Mouse (Mus musculus) forebrain, embryonic 13.5 days (tissue): ENCODE results near the gene Ap1g1. TPM values are rescaled to one million over a fixed set of nuclear protein-coding genes. Genes with fewer than 3 reads are reported as not detected.
A peak's percentile ranks its signal among the peaks of the same experiment; 100 is the strongest.

ENCODE experiments used
- ATAC-seq: fragments of 200-750 bp; cut with Nextera tagmentation; 2 replicates; pipeline ENCODE4 v1.8.0; 2017
- H3K27ac ChIP-seq: fragments of 300-500 bp; sonication (generic); 2 replicates; pipeline ENCODE4 v1.5.1; 2015; ENCODE audit warnings: inconsistent platforms, mild to moderate bottlenecking, moderate library complexity
- H3K27me3 ChIP-seq: fragments of 300-500 bp; sonication (generic); 2 replicates; pipeline ENCODE4 v1.6.1; 2015; ENCODE audit warnings: mild to moderate bottlenecking, inconsistent platforms
- H3K36me3 ChIP-seq: fragments of 300-500 bp; sonication (generic); 2 replicates; pipeline ENCODE4 v1.6.1; 2015; ENCODE audit warnings: mild to moderate bottlenecking, inconsistent platforms; ENCODE audit not compliant: poor library complexity, severe bottlenecking
- H3K4me1 ChIP-seq: fragments of 300-500 bp; sonication (generic); 2 replicates; pipeline ENCODE4 v1.6.1; 2015; ENCODE audit warnings: inconsistent platforms
- H3K4me2 ChIP-seq: fragments of 300-500 bp; sonication (generic); 2 replicates; pipeline ENCODE4 v1.6.1; 2015; ENCODE audit warnings: inconsistent platforms, mild to moderate bottlenecking, moderate library complexity
- H3K4me3 ChIP-seq: fragments of 300-500 bp; sonication (generic); 2 replicates; pipeline ENCODE4 v1.5.1; 2015; ENCODE audit warnings: mild to moderate bottlenecking, inconsistent platforms
- H3K9ac ChIP-seq: fragments of 300-500 bp; sonication (generic); 2 replicates; pipeline ENCODE4 v1.6.1; 2015; ENCODE audit warnings: mild to moderate bottlenecking, inconsistent platforms
- H3K9me3 ChIP-seq: fragments of 300-500 bp; sonication (generic); replicated peaks from 2 replicates; pipeline ENCODE4 v1.6.1; 2016; ENCODE audit warnings: inconsistent platforms
- WGBS: fragments of 180-500 bp; shearing (Covaris S2); methylation state at CpG from one replicate; pipeline ENCODE4 v1.1.7; 2015; 5-methylcytosine and 5-hydroxymethylcytosine counted together
- polyA plus RNA-seq: library from polyadenylated mRNA; unstranded; fragments of >200 nt; fragmentation: Nextera tagmentation; extraction: Ambion mirVana; gene quantifications from 2 replicates; pipeline ENCODE4 v1.2.1, GENCODE M21; 2015

The Ap1g1 gene
- polyA plus RNA-seq, 1 experiment from 2014 or later = 45.7 TPM

DNA sequence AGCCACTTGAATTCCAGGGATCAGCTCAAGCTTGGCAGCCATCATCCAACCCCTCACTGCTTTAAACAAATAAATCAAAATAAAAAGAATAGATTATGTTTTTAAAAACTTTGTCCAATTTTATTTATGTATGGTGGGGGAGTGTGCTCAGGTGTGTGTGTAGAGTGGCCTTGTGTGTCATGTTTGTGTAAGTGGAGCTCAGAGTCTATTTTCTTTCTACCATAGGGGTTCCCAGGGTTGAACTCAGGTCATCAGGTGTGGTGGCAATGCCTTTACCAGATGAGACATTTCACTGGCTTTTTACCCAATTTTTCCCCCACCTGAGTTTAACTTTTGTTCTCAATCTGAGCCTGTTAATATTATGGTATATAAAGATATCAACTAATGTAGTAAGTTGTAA, 20.4 kb downstream of the Ap1g1 start:
- ATAC-seq = no peak
- Histone ChIP-seq H3K36me3 (peaks cover 6% of the 10 kb centered on the region), H3K4me1 (no peaks in the 10 kb centered on the region)

GRCm38 (mm10) chr8:109799245-109799644, 20.9 kb downstream of the Ap1g1 start:
- no peak overlapping the region for H3K4me2 ChIP-seq
- no peaks in the 10 kb centered on the region for H3K4me1 ChIP-seq
- no peaks in the 10 kb centered on the region for H3K9me3 ChIP-seq
- H3K4me3 ChIP-seq = no peak overlapping the region
- H3K36me3 ChIP-seq = peaks cover 9% of the 10 kb centered on the region
- no peaks in the 10 kb centered on the region for H3K27me3 ChIP-seq
- no peak overlapping the region for H3K27ac ChIP-seq
- no peak overlapping the region for H3K9ac ChIP-seq
- ATAC-seq = no peak
- 86% methylated on average over 4 of the region's 4 CpGs for WGBS

More for the DNA sequence above, 20.4 kb downstream of the Ap1g1 start:
- Histone ChIP-seq H3K9me3 (no peaks in the 10 kb centered on the region), H3K9ac (no peak overlapping the region), H3K27me3 (no peaks in the 10 kb centered on the region), H3K27ac (no peak overlapping the region), H3K4me3 (no peak overlapping the region), H3K4me2 (no peak overlapping the region)

- Histone ChIP-seq H3K9ac (no peak overlapping the region), H3K27me3 (no peaks in the 10 kb centered on the region), H3K4me2 (no peak overlapping the region), H3K27ac (no peak overlapping the region), H3K9me3 (no peaks in the 10 kb centered on the region), H3K4me3 (no peak overlapping the region), H3K4me1 (no peaks in the 10 kb centered on the region), H3K36me3 (peaks cover 13% of the 10 kb centered on the region)
- WGBS = 90% methylated on average over 2 of the region's 2 CpGs
- ATAC-seq = no peak
Observed at GRCm38 (mm10) chr8:109800325-109800724, 22.0 kb downstream of the Ap1g1 start.

DNA sequence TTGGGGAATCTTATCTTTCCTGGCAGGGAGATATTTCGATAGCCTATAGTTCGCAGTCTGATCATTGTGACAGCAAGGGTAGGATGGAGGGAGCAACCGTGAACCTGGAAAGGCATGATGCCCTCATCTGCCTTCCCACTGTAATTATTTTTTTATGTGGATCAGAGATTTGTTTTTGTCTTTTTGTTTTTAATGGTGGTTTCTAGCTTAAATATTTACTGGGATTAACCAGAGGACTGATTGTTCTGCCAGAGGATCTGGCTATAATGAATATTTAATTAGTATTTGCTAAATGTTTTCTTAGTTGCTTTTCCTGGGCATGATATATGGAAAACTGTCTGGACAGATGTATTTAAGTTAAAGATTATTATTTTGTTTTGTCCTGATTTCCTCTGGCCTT, 24.9 kb downstream of the Ap1g1 start:
- ATAC-seq = no peak
- Histone ChIP-seq H3K27ac (no peak overlapping the region; the same call in 1 of the 2 replicates), H3K27me3 (no peaks in the 10 kb centered on the region), H3K36me3 (peaks cover 13% of the 10 kb centered on the region), H3K9me3 (no peaks in the 10 kb centered on the region), H3K4me3 (no peak overlapping the region), H3K9ac (no peak overlapping the region), H3K4me1 (no peaks in the 10 kb centered on the region), H3K4me2 (no peak overlapping the region)
- WGBS = 97% methylated on average over 3 of the region's 3 CpGs

GRCm38 (mm10) chr8:109803801-109804200, 25.4 kb downstream of the Ap1g1 start:
- H3K27me3 ChIP-seq = no peaks in the 10 kb centered on the region
- H3K4me1 ChIP-seq = no peaks in the 10 kb centered on the region
- H3K36me3 ChIP-seq = peaks cover 13% of the 10 kb centered on the region
- no peak overlapping the region for H3K9ac ChIP-seq
- 96% methylated on average over 3 of the region's 3 CpGs for WGBS
- H3K4me3 ChIP-seq = no peak overlapping the region
- H3K4me2 ChIP-seq = no peak overlapping the region
- no peaks in the 10 kb centered on the region for H3K9me3 ChIP-seq
- no peak overlapping the region for H3K27ac ChIP-seq
- no peak for ATAC-seq

GRCm38 (mm10) chr8:109806522-109806921, 28.2 kb downstream of the Ap1g1 start:
- H3K27ac ChIP-seq = no peak overlapping the region
- no peak for ATAC-seq
- 71% methylated on average over 3 of the region's 3 CpGs for WGBS
- H3K9me3 ChIP-seq = no peaks in the 10 kb centered on the region
- H3K4me3 ChIP-seq = no peak overlapping the region
- no peak overlapping the region for H3K9ac ChIP-seq
- H3K4me1 ChIP-seq = no peaks in the 10 kb centered on the region
- no peak overlapping the region for H3K4me2 ChIP-seq
- H3K27me3 ChIP-seq = no peaks in the 10 kb centered on the region
- peaks cover 13% of the 10 kb centered on the region for H3K36me3 ChIP-seq

GRCm38 (mm10) chr8:109807401-109808119, 29.2 kb downstream of the Ap1g1 start:
- no peaks in the 10 kb centered on the region for H3K27me3 ChIP-seq
- WGBS = 89% methylated on average over 7 of the region's 7 CpGs
- peaks cover 13% of the 10 kb centered on the region for H3K36me3 ChIP-seq
- ATAC-seq = no peak
- H3K27ac ChIP-seq = no peak overlapping the region
- H3K4me1 ChIP-seq = no peaks in the 10 kb centered on the region
- H3K4me2 ChIP-seq = no peak overlapping the region
- no peak overlapping the region for H3K4me3 ChIP-seq
- H3K9ac ChIP-seq = no peak overlapping the region
- no peaks in the 10 kb centered on the region for H3K9me3 ChIP-seq

GRCm38 (mm10) chr8:109808120-109808447, 29.7 kb downstream of the Ap1g1 start:
- Histone ChIP-seq H3K4me3 (no peak overlapping the region), H3K27me3 (no peaks in the 10 kb centered on the region), H3K9ac (no peak overlapping the region), H3K27ac (no peak overlapping the region), H3K4me2 (no peak overlapping the region), H3K9me3 (no peaks in the 10 kb centered on the region), H3K36me3 (peaks cover 10% of the 10 kb centered on the region), H3K4me1 (no peaks in the 10 kb centered on the region)
- no peak for ATAC-seq

GRCm38 (mm10) chr8:109810434-109810833, 32.1 kb downstream of the Ap1g1 start:
- no peaks in the 10 kb centered on the region for H3K27me3 ChIP-seq
- no peak for ATAC-seq
- WGBS = 81% methylated on average over 3 of the region's 3 CpGs

DNA sequence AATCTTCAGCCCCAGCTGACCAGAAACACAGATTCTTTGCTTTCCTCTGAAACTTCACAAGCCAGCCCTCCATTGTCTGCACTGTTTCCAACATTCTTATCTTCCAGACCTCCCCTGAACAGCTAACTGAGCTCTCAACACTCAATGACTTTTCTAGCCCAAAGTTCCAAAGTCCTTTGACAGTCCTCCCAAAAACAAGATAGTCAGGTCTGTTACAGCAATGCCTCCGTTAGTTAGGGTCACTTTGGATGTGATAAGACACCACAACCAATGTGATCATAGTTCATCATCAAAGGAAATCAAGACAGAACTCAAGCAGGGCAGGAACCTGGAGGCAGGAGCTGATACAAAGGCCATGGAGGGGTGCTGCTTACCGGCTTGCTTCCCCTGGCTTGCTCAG, 36.9 kb downstream of the Ap1g1 start:
- 97% methylated on average over 2 of the region's 2 CpGs for WGBS

More at GRCm38 (mm10) chr8:109810434-109810833, 32.1 kb downstream of the Ap1g1 start:
- H3K9ac ChIP-seq = no peak overlapping the region
- H3K27ac ChIP-seq = 0 out of 2 replicates have a peak overlapping the region, but pooled peaks have one; percentile 14
- H3K4me2 ChIP-seq = no peak overlapping the region
- no peak overlapping the region for H3K4me3 ChIP-seq
- H3K9me3 ChIP-seq = no peaks in the 10 kb centered on the region
- H3K36me3 ChIP-seq = no peaks in the 10 kb centered on the region
- H3K4me1 ChIP-seq = no peaks in the 10 kb centered on the region

GRCm38 (mm10) chr8:109817933-109818332, 39.6 kb downstream of the Ap1g1 start:
- no peak overlapping the region for H3K9ac ChIP-seq
- H3K27me3 ChIP-seq = no peaks in the 10 kb centered on the region
- H3K9me3 ChIP-seq = no peaks in the 10 kb centered on the region
- H3K27ac ChIP-seq = no peak overlapping the region
- 51% methylated on average over 1 of the region's 1 CpGs for WGBS
- H3K36me3 ChIP-seq = 0 out of 2 replicates have a peak, but pooled peaks cover 4% of the 10 kb centered on the region
- H3K4me1 ChIP-seq = no peaks in the 10 kb centered on the region
- no peak overlapping the region for H3K4me2 ChIP-seq
- no peak for ATAC-seq
- H3K4me3 ChIP-seq = no peak overlapping the region

More for the DNA sequence above, 36.9 kb downstream of the Ap1g1 start:
- Histone ChIP-seq H3K27ac (no peak overlapping the region), H3K9ac (no peak overlapping the region), H3K4me1 (no peaks in the 10 kb centered on the region), H3K27me3 (no peaks in the 10 kb centered on the region), H3K4me3 (no peak overlapping the region), H3K36me3 (0 out of 2 replicates have a peak, but pooled peaks cover 4% of the 10 kb centered on the region), H3K4me2 (no peak overlapping the region), H3K9me3 (no peaks in the 10 kb centered on the region)
- ATAC-seq = no peak

GRCm38 (mm10) chr8:109823561-109823960, 45.2 kb downstream of the Ap1g1 start:
- Histone ChIP-seq H3K4me2 (no peak overlapping the region), H3K27ac (no peak overlapping the region), H3K9ac (no peak overlapping the region), H3K27me3 (no peaks in the 10 kb centered on the region), H3K4me1 (no peaks in the 10 kb centered on the region), H3K4me3 (no peak overlapping the region), H3K36me3 (0 out of 2 replicates have a peak, but pooled peaks cover 8% of the 10 kb centered on the region), H3K9me3 (no peaks in the 10 kb centered on the region)
- ATAC-seq = no peak
- WGBS = 97% methylated on average over 2 of the region's 2 CpGs

GRCm38 (mm10) chr8:109839822-109840221, 61.5 kb downstream of the Ap1g1 start:
- Histone ChIP-seq H3K9me3 (no peaks in the 10 kb centered on the region), H3K36me3 (peaks cover 45% of the 10 kb centered on the region), H3K4me3 (no peak overlapping the region), H3K4me2 (no peak overlapping the region), H3K27ac (no peak overlapping the region), H3K9ac (no peak overlapping the region), H3K27me3 (no peaks in the 10 kb centered on the region), H3K4me1 (no peaks in the 10 kb centered on the region)
- no peak for ATAC-seq
- 100% methylated on average over 2 of the region's 2 CpGs for WGBS
